Mouse (Mus musculus): ENCODE measurements around the gene Eif4enif1. TPM values are rescaled to one million over a fixed set of nuclear protein-coding genes. Genes with fewer than 3 reads are reported as not detected.

Eif4enif1 gene
- polyA plus RNA-seq, 1 experiment = 32.8 TPM

DNA sequence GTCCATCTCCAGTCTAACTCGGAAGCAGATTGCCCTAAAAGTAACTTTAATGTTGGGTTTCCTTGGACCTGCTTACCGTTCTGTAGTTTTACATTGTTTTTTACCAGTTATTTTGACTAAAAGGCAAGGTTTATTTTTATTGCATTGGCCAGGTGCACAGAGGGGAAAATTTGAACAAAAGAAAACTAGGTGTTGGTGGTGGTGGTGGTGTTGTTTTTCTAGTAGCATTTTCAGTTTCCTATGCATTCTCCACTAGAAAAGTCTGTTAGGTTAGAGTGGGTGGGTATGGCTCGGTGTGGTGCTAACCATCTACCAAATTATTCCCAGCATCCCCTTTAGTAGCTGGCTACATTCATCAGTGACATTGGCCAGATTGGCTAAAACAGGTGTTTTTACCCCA is 4.6 kb downstream of the Eif4enif1 start:
- DNase-seq = no peak
- Histone ChIP-seq H3K4me1 (ENCODE audit: control insufficient read depth, insufficient read depth, low read length) (peaks cover 6% of the 10 kb centered on the region; the same call in 1 of the 2 replicates), H3K27ac (ENCODE audit: insufficient read depth, low read depth, low read length) (no peak overlapping the region), H3K4me3 (ENCODE audit: insufficient read depth, low read depth, low read length) (no peak overlapping the region), H3K36me3 (ENCODE audit: control insufficient read depth, insufficient read depth, low read length) (no peaks in the 10 kb centered on the region; the same call in 1 of the 2 replicates), H3K27me3 (replicated peaks; ENCODE audit: control insufficient read depth, insufficient read depth, low read length) (no peaks in the 10 kb centered on the region)
- no peak for TF ChIP-seq POLR2A (IDR thresholded peaks at IDR 0.05; ENCODE audit: low read depth, low read length)
- no peak for TF ChIP-seq CTCF (conservative IDR thresholded peaks at IDR 0.05; ENCODE audit: insufficient read depth, insufficient read length, low read depth, low read length)
- 93% methylated on average over 3 of the region's 3 CpGs for WGBS

DNA sequence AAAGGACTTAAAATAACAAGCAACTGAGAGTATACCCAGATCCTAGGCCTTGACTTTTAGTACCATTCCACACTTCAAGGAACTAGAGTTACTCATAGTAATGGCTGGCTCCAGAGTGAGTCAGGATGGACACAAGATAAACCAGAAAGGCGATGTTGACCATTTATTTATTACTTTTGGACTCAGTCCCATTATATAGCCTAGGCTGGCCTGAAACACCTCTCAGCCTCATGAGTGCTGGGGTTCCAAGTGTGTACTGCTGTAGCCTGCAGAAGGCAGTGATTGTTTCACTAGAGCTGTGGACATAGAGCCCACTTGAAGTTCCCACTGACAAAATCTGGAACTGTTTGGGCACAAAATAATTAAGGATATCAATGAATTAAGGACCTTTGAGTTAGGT is 10.3 kb downstream of the Eif4enif1 start:
- TF ChIP-seq CTCF (conservative IDR thresholded peaks at IDR 0.05; ENCODE audit: insufficient read depth, insufficient read length, low read depth, low read length) = no peak
- TF ChIP-seq POLR2A (IDR thresholded peaks at IDR 0.05; ENCODE audit: low read depth, low read length) = no peak
- WGBS = 45% methylated on average over 1 of the region's 1 CpGs
- Histone ChIP-seq H3K27ac (ENCODE audit: insufficient read depth, low read depth, low read length) (no peak overlapping the region), H3K36me3 (ENCODE audit: control insufficient read depth, insufficient read depth, low read length) (peaks cover 4% of the 10 kb centered on the region), H3K4me1 (ENCODE audit: control insufficient read depth, insufficient read depth, low read length) (peaks cover 3% of the 10 kb centered on the region; the same call in 1 of the 2 replicates), H3K4me3 (ENCODE audit: insufficient read depth, low read depth, low read length) (no peak overlapping the region), H3K27me3 (replicated peaks; ENCODE audit: control insufficient read depth, insufficient read depth, low read length) (no peaks in the 10 kb centered on the region)
- DNase-seq = no peak

DNA sequence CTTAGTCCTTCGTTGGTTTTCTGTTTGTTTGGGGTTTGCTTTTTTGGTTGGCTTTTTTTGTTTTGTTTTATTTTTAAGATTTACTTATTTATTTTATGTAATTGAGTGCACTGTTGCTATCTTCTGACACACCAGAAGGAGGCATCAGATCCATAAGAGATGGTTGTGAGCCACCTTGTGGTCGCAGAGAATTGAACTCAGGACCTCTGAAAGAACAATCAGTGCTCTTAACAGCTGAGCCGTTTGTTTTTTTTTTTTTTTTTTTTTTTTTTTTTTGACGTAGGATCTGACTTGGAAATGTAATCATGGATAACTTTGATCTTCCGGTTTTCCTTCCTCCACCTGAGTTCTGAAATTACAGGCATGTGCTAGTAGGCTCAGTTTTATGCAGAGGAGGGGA is 20.9 kb downstream of the Eif4enif1 start:
- Histone ChIP-seq H3K4me1 (ENCODE audit: control insufficient read depth, insufficient read depth, low read length) (no peaks in the 10 kb centered on the region), H3K27ac (ENCODE audit: insufficient read depth, low read depth, low read length) (no peak overlapping the region), H3K36me3 (ENCODE audit: control insufficient read depth, insufficient read depth, low read length) (peaks cover 12% of the 10 kb centered on the region), H3K4me3 (ENCODE audit: insufficient read depth, low read depth, low read length) (no peak overlapping the region), H3K27me3 (replicated peaks; ENCODE audit: control insufficient read depth, insufficient read depth, low read length) (no peaks in the 10 kb centered on the region)
- TF ChIP-seq CTCF (conservative IDR thresholded peaks at IDR 0.05; ENCODE audit: insufficient read depth, insufficient read length, low read depth, low read length) = no peak
- TF ChIP-seq POLR2A (IDR thresholded peaks at IDR 0.05; ENCODE audit: low read depth, low read length) = no peak
- no peak for DNase-seq
- WGBS = 44% methylated on average over 5 of the region's 5 CpGs

DNA sequence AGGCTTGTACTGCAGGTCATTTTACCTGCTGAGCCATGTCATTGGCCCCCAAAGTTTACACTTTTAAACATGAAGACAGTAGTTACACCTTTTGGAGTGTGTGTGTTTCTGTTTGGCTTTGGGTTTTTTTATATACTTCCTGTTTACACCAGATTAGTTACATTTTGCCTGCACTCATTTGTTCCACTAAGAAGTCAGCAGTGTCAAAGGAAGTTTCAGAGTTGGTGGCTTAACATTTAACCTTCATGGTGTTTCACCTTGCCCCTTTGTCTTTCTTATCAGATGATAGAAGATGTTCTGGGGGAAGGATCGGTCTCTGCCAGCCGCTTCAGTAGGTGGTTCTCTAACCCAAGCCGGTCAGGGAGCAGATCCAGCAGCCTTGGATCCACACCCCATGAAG is 24.9 kb downstream of the Eif4enif1 start:
- Histone ChIP-seq H3K4me1 (ENCODE audit: control insufficient read depth, insufficient read depth, low read length) (no peaks in the 10 kb centered on the region), H3K36me3 (ENCODE audit: control insufficient read depth, insufficient read depth, low read length) (peaks cover 17% of the 10 kb centered on the region), H3K4me3 (ENCODE audit: insufficient read depth, low read depth, low read length) (no peak overlapping the region), H3K27me3 (replicated peaks; ENCODE audit: control insufficient read depth, insufficient read depth, low read length) (no peaks in the 10 kb centered on the region), H3K27ac (ENCODE audit: insufficient read depth, low read depth, low read length) (no peak overlapping the region)
- DNase-seq = no peak
- TF ChIP-seq POLR2A (IDR thresholded peaks at IDR 0.05; ENCODE audit: low read depth, low read length) = no peak
- WGBS = 92% methylated on average over 3 of the region's 3 CpGs

DNA sequence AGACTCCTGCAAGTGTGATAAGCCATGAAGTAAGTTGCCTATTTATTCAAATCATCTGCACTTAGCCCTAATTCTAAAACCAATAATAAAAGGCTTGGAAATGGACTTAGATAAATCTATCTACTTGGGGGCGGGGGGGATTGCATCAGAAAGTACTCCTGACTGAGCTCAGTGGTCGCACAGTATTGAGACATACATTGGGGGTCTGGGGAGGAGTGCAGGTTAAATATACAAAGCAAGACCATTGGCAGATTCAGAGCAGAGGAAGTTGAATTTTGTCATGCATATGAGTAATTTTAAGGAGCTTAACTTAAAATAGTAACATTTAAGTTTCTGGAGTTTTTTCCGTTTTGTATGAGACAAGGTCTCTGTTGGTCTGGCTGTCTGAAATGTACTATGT is 30.1 kb downstream of the Eif4enif1 start:
- DNase-seq = no peak
- H3K4me3 ChIP-seq (ENCODE audit: insufficient read depth, low read depth, low read length) = no peak overlapping the region
- H3K4me1 ChIP-seq (ENCODE audit: control insufficient read depth, insufficient read depth, low read length) = no peaks in the 10 kb centered on the region
- 90% methylated on average over 3 of the region's 3 CpGs for WGBS
- no peaks in the 10 kb centered on the region for H3K27me3 ChIP-seq (replicated peaks; ENCODE audit: control insufficient read depth, insufficient read depth, low read length)
- no peak overlapping the region for H3K27ac ChIP-seq (ENCODE audit: insufficient read depth, low read depth, low read length)
- H3K36me3 ChIP-seq (ENCODE audit: control insufficient read depth, insufficient read depth, low read length) = peaks cover 9% of the 10 kb centered on the region
- no peak for TF ChIP-seq POLR2A (IDR thresholded peaks at IDR 0.05; ENCODE audit: low read depth, low read length)
- TF ChIP-seq CTCF (conservative IDR thresholded peaks at IDR 0.05; ENCODE audit: insufficient read depth, insufficient read length, low read depth, low read length) = no peak

DNA sequence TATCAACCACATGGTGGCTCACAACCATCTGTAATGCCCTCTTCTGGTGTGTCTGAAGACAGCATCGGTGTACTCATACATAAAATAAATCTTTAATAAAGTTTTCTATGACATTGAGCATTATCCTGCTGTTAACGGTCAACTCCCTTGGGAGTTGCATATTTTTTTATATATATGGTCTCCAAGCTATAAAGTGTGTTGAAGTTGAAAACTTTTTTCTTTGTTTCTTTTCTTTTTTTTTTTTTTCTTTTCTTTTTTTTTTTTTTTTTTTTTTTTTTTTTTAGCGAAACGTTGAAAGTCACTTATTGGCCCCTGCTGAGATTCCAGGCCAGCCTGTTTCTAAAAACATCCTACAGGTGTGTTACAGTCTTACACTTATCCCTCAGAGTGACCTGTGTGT is 31.5 kb downstream of the Eif4enif1 start:
- H3K36me3 ChIP-seq (ENCODE audit: control insufficient read depth, insufficient read depth, low read length) = peaks cover 10% of the 10 kb centered on the region
- DNase-seq = no peak
- no peaks in the 10 kb centered on the region for H3K4me1 ChIP-seq (ENCODE audit: control insufficient read depth, insufficient read depth, low read length)
- TF ChIP-seq POLR2A (IDR thresholded peaks at IDR 0.05; ENCODE audit: low read depth, low read length) = no peak
- no peak for TF ChIP-seq CTCF (conservative IDR thresholded peaks at IDR 0.05; ENCODE audit: insufficient read depth, insufficient read length, low read depth, low read length)
- H3K4me3 ChIP-seq (ENCODE audit: insufficient read depth, low read depth, low read length) = no peak overlapping the region
- H3K27me3 ChIP-seq (replicated peaks; ENCODE audit: control insufficient read depth, insufficient read depth, low read length) = no peaks in the 10 kb centered on the region
- no peak overlapping the region for H3K27ac ChIP-seq (ENCODE audit: insufficient read depth, low read depth, low read length)
- 91% methylated on average over 4 of the region's 4 CpGs for WGBS

DNA sequence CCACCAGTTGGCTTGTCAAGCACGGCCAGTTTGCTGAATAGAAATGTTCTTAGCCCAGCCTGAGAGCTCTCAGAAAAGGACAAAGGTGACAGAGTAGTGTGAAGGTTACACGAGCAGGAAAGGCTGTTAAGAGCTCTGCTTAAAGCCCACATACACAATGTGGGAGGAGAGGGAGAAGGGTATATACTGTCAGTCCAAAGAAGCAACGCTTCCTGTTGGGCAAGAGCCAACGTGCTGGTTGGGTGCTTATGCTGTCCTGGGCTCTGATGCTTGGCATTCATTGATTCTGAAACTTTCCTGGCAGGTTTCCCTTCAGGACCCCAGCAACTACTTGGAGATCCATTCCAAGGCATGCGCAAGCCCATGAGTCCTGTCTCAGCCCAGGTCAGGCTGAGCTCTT is 33.1 kb downstream of the Eif4enif1 start:
- Histone ChIP-seq H3K36me3 (ENCODE audit: control insufficient read depth, insufficient read depth, low read length) (peaks cover 6% of the 10 kb centered on the region), H3K27me3 (replicated peaks; ENCODE audit: control insufficient read depth, insufficient read depth, low read length) (no peaks in the 10 kb centered on the region), H3K4me1 (ENCODE audit: control insufficient read depth, insufficient read depth, low read length) (no peaks in the 10 kb centered on the region), H3K4me3 (ENCODE audit: insufficient read depth, low read depth, low read length) (no peak overlapping the region), H3K27ac (ENCODE audit: insufficient read depth, low read depth, low read length) (no peak overlapping the region; the same call in 1 of the 2 replicates)
- no peak for DNase-seq
- WGBS = 51% methylated on average over 5 of the region's 5 CpGs
- TF ChIP-seq POLR2A (IDR thresholded peaks at IDR 0.05; ENCODE audit: low read depth, low read length) = no peak
- no peak for TF ChIP-seq CTCF (conservative IDR thresholded peaks at IDR 0.05; ENCODE audit: insufficient read depth, insufficient read length, low read depth, low read length)

DNA sequence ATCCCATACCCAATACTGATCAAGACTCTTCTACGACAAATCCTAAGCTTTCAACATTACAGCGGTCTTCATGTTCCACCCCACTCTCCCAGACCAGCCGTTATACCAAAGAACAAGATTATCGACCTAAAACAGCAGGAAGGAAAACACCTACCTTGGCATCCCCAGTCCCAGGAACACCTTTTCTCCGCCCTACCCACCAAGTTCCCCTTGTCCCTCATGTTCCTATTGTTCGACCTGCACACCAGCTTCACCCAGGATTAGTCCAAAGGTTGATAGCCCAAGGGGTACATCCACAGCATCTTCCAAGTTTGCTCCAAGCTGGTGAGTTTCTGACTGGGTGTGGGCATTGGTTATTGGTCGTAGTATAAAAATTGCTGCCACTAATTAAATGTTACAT is 40.2 kb downstream of the Eif4enif1 start:
- TF ChIP-seq CTCF (conservative IDR thresholded peaks at IDR 0.05; ENCODE audit: insufficient read depth, insufficient read length, low read depth, low read length) (no peak), POLR2A (IDR thresholded peaks at IDR 0.05; ENCODE audit: low read depth, low read length) (no peak)
- H3K36me3 ChIP-seq (ENCODE audit: control insufficient read depth, insufficient read depth, low read length) = peaks cover 20% of the 10 kb centered on the region; the same call in 1 of the 2 replicates
- WGBS = 90% methylated on average over 7 of the region's 7 CpGs
- DNase-seq = no peak
- H3K27ac ChIP-seq (ENCODE audit: insufficient read depth, low read depth, low read length) = no peak overlapping the region
- H3K4me3 ChIP-seq (ENCODE audit: insufficient read depth, low read depth, low read length) = no peak overlapping the region
- no peaks in the 10 kb centered on the region for H3K4me1 ChIP-seq (ENCODE audit: control insufficient read depth, insufficient read depth, low read length)
- no peaks in the 10 kb centered on the region for H3K27me3 ChIP-seq (replicated peaks; ENCODE audit: control insufficient read depth, insufficient read depth, low read length)

Data from kidney, adult 2 months (tissue).